8 mouse cellular contexts compared by ENCODE assay signal in the genomic region with DNA sequence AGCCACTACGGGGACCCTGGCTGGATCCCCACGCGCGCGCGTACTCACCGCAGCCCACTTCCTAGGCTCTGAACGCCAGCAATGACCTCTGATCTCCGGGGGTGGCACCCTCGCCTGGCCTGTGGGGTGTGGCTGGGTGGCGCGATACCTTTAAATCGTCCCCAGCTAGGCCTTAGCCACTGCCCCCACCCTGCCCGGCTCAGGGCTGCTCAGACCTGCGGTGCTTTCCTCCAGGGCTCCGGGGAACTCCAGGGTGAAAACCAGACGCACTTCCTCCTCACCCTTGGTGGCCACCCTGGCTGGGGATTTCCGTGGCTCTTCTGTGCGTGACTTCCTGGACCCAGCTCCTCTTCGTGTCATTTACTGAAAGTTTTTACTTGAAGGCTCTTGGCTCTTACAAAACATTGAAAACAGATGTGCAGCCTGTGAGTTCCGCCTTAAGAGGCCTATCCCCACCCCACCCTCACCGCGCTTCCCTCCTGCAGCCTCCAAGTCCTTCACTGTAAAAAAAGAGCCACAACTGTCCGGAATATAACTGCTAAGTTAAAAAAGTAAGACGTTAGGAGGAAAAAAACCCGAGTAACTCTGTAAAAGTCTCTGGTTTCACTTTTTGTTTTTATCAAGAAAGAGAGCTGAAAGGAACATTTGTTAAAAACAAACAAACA. TPM values are rescaled to one million over a fixed set of nuclear protein-coding genes. Genes with fewer than 3 reads are reported as not detected.
DNase-seq lines count a peak whose midpoint lies in the region; ATAC-seq lines count a peak whose summit lies in the region.

A gene (minus strand): TSS at position 412 of the 665 bp plus-strand sequence.

- peak; percentile 98 for ATAC-seq in intestine, embryonic 15.5 days
- ATAC-seq in limb, embryonic 15.5 days (ENCODE audit: insufficient number of reproducible peaks, low FRiP score, low TSS enrichment, low read depth) = peak; percentile 81
- ATAC-seq in midbrain, embryonic 16.5 days = peak; percentile 75

- DNase-seq in cerebellum, adult 18-20 months = peak; percentile 7 to 8
- DNase-seq in cerebellum, adult 9-10 months = no peak
- peak; percentile 68 for DNase-seq in embryo, embryonic 11 days
- no peak for DNase-seq in gonadal fat pad, adult 2 months (ENCODE audit: low read depth)
- DNase-seq in splenic B cell, adult 2 months (ENCODE audit: low read depth, low spot score) = peak; percentile 98

- H3K9me3 ChIP-seq in intestine, embryonic 15.5 days = no peaks in the 10 kb centered on the region
- no peaks in the 10 kb centered on the region for H3K9me3 ChIP-seq in limb, embryonic 15.5 days
- no peaks in the 10 kb centered on the region for H3K9me3 ChIP-seq in midbrain, embryonic 16.5 days (replicated peaks; ENCODE audit: control insufficient read depth, low read length, poor library complexity, severe bottlenecking)

- peak within 1 kb of the TSS; percentile 60 for H3K9ac ChIP-seq in intestine, embryonic 15.5 days
- H3K9ac ChIP-seq in limb, embryonic 15.5 days = peak within 1 kb of the TSS; percentile 52
- H3K9ac ChIP-seq in midbrain, embryonic 16.5 days (ENCODE audit: low read depth, low read length) = peak within 1 kb of the TSS; percentile 60; the same call in 1 of the 2 replicates

- no peaks in the 10 kb centered on the region for H3K27me3 ChIP-seq in intestine, embryonic 15.5 days (replicated peaks)
- H3K27me3 ChIP-seq in limb, embryonic 15.5 days = no peaks in the 10 kb centered on the region
- H3K27me3 ChIP-seq in midbrain, embryonic 16.5 days (ENCODE audit: control insufficient read depth, insufficient read depth, low read depth, low read length) = no peaks in the 10 kb centered on the region; the same call in 1 of the 2 replicates
- no peaks in the 10 kb centered on the region for H3K27me3 ChIP-seq in splenic B cell, adult 2 months (ENCODE audit: control insufficient read depth, insufficient read depth, low read length, poor library complexity, severe bottlenecking)

- H3K27ac ChIP-seq in intestine, embryonic 15.5 days = peak within 1 kb of the TSS; percentile 67
- H3K27ac ChIP-seq in limb, embryonic 15.5 days = peak within 1 kb of the TSS; percentile 82
- no peak within 1 kb of the TSS for H3K27ac ChIP-seq in midbrain, embryonic 16.5 days (ENCODE audit: low read length)

- no peaks in the 10 kb centered on the region for H3K4me1 ChIP-seq in intestine, embryonic 15.5 days (replicated peaks)
- peaks cover 12% of the 10 kb centered on the region; the same call in 1 of the 2 replicates for H3K4me1 ChIP-seq in limb, embryonic 15.5 days
- H3K4me1 ChIP-seq in midbrain, embryonic 16.5 days (ENCODE audit: control insufficient read depth, insufficient read depth, low read length) = peaks cover 8% of the 10 kb centered on the region

- WGBS in intestine, embryonic 15.5 days = 3% methylated on average over 26 of the region's 26 CpGs
- under 1% methylated on average over 26 of the region's 26 CpGs for WGBS in limb, embryonic 15.5 days
- WGBS in midbrain, embryonic 16.5 days = 10% methylated on average over 26 of the region's 26 CpGs

- H3K4me3 ChIP-seq in intestine, embryonic 15.5 days (replicated peaks) = peak within 1 kb of the TSS; percentile 53
- H3K4me3 ChIP-seq in limb, embryonic 15.5 days = peak within 1 kb of the TSS; percentile 60
- peak within 1 kb of the TSS; percentile 50 for H3K4me3 ChIP-seq in midbrain, embryonic 16.5 days (ENCODE audit: low read depth, low read length)

- peak within 1 kb of the TSS; percentile 82 for H3K4me2 ChIP-seq in intestine, embryonic 15.5 days (replicated peaks)
- H3K4me2 ChIP-seq in limb, embryonic 15.5 days = peak within 1 kb of the TSS; percentile 78
- H3K4me2 ChIP-seq in midbrain, embryonic 16.5 days (ENCODE audit: low read length) = peak within 1 kb of the TSS; percentile 92

- no peaks in the 10 kb centered on the region; the same call in 1 of the 2 replicates for H3K36me3 ChIP-seq in intestine, embryonic 15.5 days
- no peaks in the 10 kb centered on the region for H3K36me3 ChIP-seq in limb, embryonic 15.5 days
- no peaks in the 10 kb centered on the region for H3K36me3 ChIP-seq in midbrain, embryonic 16.5 days (ENCODE audit: control insufficient read depth, insufficient read depth, low read length)
- peaks cover 2% of the 10 kb centered on the region for H3K36me3 ChIP-seq in splenic B cell, adult 2 months (ENCODE audit: control insufficient read depth, insufficient read depth, low read length, poor library complexity, severe bottlenecking)

RNA-seq across cellular contexts. Expression of the gene that starts here (rescaled TPM):
- 19.0 and 20.5 TPM in 2 replicates for polyA plus RNA-seq in gonadal fat pad, adult 2 months (2012; rRNA removed)
- polyA plus RNA-seq in intestine, embryonic 15.5 days (2015; fragmentation: Nextera tagmentation; extraction: Ambion mirVana) = 11.7 and 11.9 TPM in 2 replicates
- 15.9 and 16.6 TPM in 2 replicates for polyA plus RNA-seq in limb, embryonic 15.5 days (2015; fragmentation: Nextera tagmentation; extraction: Ambion mirVana)
- 1.5 and 1.8 TPM in 2 replicates for polyA plus RNA-seq in midbrain, embryonic 16.5 days (2015; fragmentation: Nextera tagmentation; extraction: Ambion mirVana)

Comparison
In these comparisons a context has a peak if more than half of its experiments do, and no peak if none do; other contexts are left out.
1. DNase-seq: peak in cerebellum, adult 18-20 months (2 of 2), embryo, embryonic 11 days (single experiment) and splenic B cell, adult 2 months (single experiment); none in cerebellum, adult 9-10 months (single experiment) and gonadal fat pad, adult 2 months (single experiment).
2. Peak in every context shown above with its lines, with median percentiles within 50 percentile points of each other: ATAC-seq, H3K4me2 ChIP-seq, H3K4me3 ChIP-seq and H3K9ac ChIP-seq.